Mouse (Mus musculus): ENCODE measurements around the gene Vwa3b.

Vwa3b gene

GRCm38 (mm10) chr1:37011626-37012209, 14.7 kb upstream of the Vwa3b start:
- no peak for DNase-seq (ENCODE audit: low spot score in 2 of 2)

- no peak for DNase-seq (ENCODE audit: low spot score in 2 of 2)
Observed at GRCm38 (mm10) chr1:37013006-37013405, 13.4 kb upstream of the Vwa3b start.

- no peak for DNase-seq (ENCODE audit: low spot score in 2 of 2)
Observed at GRCm38 (mm10) chr1:37013687-37014086, 12.7 kb upstream of the Vwa3b start.

DNA sequence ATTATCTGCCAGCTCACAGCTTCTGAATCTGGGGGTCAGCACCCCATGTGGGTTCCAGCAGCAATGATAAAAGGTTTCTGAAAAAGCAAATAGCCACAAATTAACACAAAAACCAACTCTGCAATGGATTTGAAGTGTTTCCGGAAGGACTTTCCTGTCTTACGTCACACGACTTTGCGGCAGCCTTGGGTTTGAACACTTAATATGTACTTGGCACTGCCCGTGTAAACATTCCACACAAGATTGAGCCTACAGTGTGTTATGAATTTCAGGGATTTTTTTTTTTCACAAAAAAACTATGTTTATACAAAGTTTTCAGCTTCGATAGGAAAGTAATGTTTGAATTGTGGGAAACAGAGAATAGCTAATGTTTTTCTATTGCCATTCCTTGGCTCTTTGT, 7.4 kb upstream of the Vwa3b start:
- DNase-seq (ENCODE audit: low spot score in 2 of 2), result no peak

DNA sequence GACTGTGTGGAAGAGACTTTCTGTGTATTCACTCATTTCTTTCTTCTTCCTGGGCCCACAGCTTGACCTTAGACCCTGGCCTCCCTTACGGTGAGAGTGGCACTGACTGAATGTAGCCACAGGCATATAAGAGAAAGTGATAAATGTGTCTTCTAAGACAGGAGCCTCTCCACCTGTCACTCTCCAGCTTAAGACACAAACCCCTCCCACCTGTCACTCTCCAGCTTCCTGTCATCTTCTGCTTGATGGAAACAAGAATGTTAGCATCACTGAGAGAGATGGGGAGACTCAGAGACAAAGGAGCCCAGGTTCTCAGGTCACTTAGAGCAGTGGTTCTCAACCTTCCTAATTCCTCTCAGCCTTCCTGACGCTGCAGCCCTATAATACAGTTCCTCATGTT, 3.7 kb upstream of the Vwa3b start:
- no peak for DNase-seq (ENCODE audit: low spot score in 2 of 2)

GRCm38 (mm10) chr1:37024736-37025135, 1.7 kb upstream of the Vwa3b start:
- DNase-seq (ENCODE audit: low spot score in 2 of 2), result no peak

DNA sequence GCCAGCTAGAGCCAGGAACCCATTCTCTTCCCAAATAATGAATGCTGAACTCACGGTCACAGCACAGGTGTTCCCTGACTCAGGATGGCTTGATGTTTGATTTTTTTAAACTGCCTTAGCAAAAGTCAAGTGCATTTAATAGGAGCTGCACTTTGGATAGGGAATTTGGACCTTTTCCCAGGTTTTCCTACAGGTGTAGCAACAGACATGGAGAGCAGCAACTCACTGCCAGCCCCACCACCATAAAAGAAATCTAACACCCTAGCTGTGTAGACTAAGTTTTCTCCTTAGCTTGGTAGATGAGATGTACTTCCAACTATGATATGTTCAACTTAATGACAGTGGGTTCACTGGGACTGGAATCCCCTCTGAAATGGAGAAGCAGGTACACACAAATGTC, 1.0 kb upstream of the Vwa3b start:
- DNase-seq (ENCODE audit: low spot score in 2 of 2), result no peak

DNA sequence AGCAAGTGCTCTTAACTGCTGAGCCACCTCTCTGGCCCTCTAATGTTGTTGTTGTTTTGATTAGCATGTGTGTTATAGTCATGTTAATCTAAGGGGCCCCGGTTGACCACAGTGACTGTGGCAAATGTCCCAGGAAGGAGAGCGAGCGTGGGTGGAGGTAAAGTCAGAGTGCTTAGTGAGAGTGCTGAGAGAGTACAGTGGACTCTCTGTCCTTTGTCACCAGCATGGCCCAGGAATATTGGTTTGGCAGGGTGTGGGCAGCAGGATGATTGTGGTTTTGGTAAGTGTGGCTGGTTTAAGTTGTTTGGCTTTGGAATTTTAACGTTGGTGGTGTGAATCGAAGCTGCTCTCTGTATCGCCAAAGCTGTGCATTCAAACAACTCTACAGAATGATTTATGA, 470 bp downstream of the Vwa3b start:
- DNase-seq (ENCODE audit: low spot score in 2 of 2), result no peak

DNA sequence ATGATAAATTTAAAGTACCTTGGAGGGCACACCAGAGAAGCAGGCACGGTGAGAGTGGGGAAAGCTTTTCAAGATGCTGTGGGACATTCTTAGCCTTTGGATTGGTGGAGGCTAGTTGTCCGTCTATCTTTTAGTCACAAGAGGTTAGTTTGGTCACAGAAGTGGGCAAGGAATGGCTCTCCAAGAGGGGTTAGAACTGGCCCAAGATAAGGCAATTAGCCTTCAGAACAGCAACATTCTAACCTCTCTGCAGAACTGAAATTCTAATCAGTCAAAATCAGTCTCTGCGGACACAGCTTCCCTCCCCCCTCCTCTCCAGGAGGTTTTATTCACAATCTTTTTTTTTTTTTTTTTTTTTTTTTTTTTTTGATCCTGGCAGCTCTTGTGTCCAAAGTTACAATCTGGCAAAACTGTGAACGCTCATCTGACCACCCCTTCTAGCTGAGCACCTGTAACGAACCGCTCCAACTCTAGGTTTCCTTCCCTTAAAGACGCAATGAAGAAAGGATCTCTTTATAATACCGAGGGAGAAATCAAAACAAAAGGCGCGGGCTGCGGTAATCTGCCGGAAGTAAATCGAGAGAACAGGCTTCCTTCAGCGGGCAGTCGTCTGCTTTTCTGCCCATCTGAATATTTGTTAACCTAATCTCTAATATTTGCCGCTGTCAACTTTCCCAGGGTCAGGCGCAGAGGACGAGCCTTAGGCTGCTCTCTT, 2.2 kb downstream of the Vwa3b start:
- no peak for DNase-seq (ENCODE audit: low spot score in 2 of 2)

- DNase-seq (ENCODE audit: low spot score in 2 of 2), result peak; percentile 11 to 31
Observed at GRCm38 (mm10) chr1:37029154-37029907, 2.9 kb downstream of the Vwa3b start.

- DNase-seq (ENCODE audit: low spot score in 2 of 2), result no peak
Observed at GRCm38 (mm10) chr1:37029942-37030341, 3.5 kb downstream of the Vwa3b start.

- DNase-seq (ENCODE audit: low spot score in 2 of 2), result no peak
Observed at GRCm38 (mm10) chr1:37030693-37031092, 4.3 kb downstream of the Vwa3b start.

DNA sequence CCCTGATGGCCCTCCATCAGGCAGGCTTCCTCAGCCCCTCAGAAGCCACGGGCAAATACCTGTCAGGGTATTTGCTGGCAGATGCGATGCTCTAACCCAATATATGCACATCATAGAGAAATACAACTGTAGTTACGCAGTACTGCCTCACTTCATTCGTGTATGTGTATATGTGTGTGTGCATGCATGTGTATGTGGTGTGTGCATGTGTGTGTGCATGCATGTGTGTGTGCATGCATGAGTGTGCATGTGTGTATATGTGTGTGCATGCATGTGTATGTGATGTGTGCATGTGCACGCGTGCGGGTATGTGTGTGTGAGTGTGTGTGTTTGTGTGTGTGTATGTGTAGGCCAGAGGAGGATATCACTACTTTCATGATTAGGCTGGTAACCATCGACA, 9.5 kb downstream of the Vwa3b start:
- DNase-seq (ENCODE audit: low spot score in 2 of 2), result no peak

GRCm38 (mm10) chr1:37041126-37041525, 14.7 kb downstream of the Vwa3b start:
- no peak for DNase-seq (ENCODE audit: low spot score in 2 of 2)

- no peak for DNase-seq (ENCODE audit: low spot score in 2 of 2)
Observed at GRCm38 (mm10) chr1:37041856-37042255, 15.5 kb downstream of the Vwa3b start.

GRCm38 (mm10) chr1:37042769-37043168, 16.4 kb downstream of the Vwa3b start:
- no peak for DNase-seq (ENCODE audit: low spot score in 2 of 2)

- no peak for DNase-seq (ENCODE audit: low spot score in 2 of 2)
Observed at GRCm38 (mm10) chr1:37043196-37043595, 16.8 kb downstream of the Vwa3b start.

GRCm38 (mm10) chr1:37045472-37045871, 19.1 kb downstream of the Vwa3b start:
- DNase-seq (ENCODE audit: low spot score in 2 of 2), result no peak

- DNase-seq (ENCODE audit: low spot score in 2 of 2), result no peak
Observed at GRCm38 (mm10) chr1:37049159-37049558, 22.8 kb downstream of the Vwa3b start.

- no peak for DNase-seq (ENCODE audit: low spot score in 2 of 2)
Observed at GRCm38 (mm10) chr1:37053691-37054090, 27.3 kb downstream of the Vwa3b start.

DNA sequence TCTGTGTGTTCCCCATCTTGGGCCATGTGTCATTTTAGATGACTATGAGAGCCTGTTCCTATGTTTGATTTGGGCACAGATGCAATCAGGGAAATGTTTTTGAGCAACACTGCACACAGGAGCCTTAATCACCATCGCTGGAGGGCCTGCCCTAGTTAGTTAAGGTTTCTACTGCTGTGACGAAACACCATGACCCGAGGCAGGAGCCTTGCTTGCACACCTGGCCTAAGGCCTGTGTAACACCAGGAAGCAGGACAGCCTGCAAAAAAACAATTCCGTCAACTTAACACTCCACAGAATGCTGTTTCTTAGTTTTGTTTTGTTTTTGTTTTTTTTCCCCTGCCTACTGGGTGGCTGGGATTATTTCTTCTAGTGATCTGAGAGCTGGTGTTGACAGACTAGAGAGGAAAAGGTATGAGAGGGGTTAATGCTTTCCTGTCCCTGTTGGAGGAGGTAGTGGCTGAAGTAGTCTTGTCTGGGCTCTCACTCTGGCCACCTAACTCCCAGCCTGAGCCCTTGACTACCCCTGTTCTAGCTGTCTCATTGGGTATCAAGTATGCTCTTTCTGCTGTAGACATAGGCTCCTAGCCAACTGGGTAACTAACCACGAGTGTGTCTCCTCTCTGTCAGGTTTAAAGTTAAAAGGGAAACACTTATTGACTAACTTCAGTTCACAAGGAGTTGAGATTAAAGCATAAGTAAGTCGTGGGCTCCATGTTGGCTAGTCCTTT, 30.6 kb downstream of the Vwa3b start:
- DNase-seq (ENCODE audit: low spot score in 2 of 2), result no peak

GRCm38 (mm10) chr1:37060856-37061255, 34.5 kb downstream of the Vwa3b start:
- DNase-seq (ENCODE audit: low spot score in 2 of 2), result no peak
